Mouse (Mus musculus) left cerebral cortex, adult 8-10 months (tissue): ENCODE results near the gene Coq10a. TPM values are rescaled to one million over a fixed set of nuclear protein-coding genes. Genes with fewer than 3 reads are reported as not detected.
A peak's percentile ranks its signal among the peaks of the same experiment; 100 is the strongest.

Experiments used
- DNase-seq, 2 experiments: peaks; one replicate each; pipeline ENCODE4 v3.0.0; 2022; ENCODE audit warnings: low spot score in 2 of 2
- total RNA-seq, 4 experiments: library from RNA; stranded (reverse); gene quantifications; 2 replicates each; pipeline ENCODE4 v1.2.4; 2022

The Coq10a gene
- total RNA-seq: 10 to 100 TPM; 59.3 to 62.4 (median 61.5) TPM

GRCm38 (mm10) chr10:128368402-128369217, at the start of gene Coq10a:
Gene Coq10a, minus strand, starts transcription at chr10:128368997.
- DNase-seq: peak; percentile 87 to 96

DNA sequence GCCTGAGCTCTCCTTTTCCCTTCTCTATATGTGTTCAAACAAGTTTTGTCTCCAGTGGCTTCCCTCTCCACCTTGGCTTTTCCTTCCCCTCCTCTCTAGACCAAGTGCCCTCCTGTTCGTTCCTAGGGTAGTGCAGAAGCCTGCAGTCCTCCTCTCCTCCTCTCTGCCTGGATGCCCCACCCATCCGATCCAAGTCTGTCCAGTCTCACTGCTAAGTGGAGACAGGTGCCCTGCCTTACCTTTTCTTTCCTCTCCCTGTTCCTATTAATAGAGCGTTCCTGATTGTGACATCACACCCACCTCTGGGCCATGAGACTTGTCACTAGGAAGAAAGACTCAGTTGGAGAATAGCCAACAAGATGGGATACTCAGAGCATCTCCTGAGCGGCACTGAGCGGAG, 46.1 kb upstream of the Coq10a start:
- no peak for DNase-seq

GRCm38 (mm10) chr10:128413076-128413475, 44.3 kb upstream of the Coq10a start:
- no peak for DNase-seq

GRCm38 (mm10) chr10:128412558-128412957, 43.8 kb upstream of the Coq10a start:
- no peak for DNase-seq

DNA sequence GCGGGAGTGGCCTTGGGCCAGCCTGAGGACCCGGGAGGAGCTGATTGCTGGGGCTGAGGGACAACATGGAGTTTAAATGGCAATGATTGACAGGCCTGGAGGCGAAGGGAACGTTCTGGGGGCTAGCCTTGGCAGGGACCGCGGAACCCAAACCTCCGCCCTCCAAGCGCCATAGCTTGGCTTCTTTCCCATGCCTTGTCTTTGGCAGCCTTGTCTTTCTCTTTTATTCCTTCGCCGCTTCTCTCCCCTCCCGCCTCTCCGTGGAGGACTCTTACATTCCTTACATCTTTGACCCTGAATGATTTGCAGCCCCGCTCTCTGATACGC, 43.2 kb upstream of the Coq10a start:
- no peak for DNase-seq

- DNase-seq: peak; percentile 92 to 95
These were observed 42.6 kb upstream of the Coq10a start, which contains the start of the genes Nabp2 and Rnf41 for GRCm38 (mm10) chr10:128411211-128412054. Gene Nabp2, minus strand, starts transcription at chr10:128411492. Gene Rnf41, plus strand, starts transcription at chr10:128411657.

DNA sequence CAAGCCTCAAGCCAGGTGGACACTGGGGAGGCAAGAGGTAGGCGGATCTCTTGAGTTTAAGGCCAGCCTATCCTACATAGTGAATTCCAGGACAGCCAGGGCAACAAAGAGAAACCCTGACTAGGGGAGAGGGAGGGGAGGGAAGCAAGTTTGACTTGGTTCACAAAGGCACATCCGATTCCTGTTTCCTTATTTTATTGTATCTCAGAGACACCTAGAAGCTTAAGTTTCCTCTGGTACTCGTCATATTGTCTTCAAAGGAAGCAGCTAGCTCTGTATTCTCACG, 41.7 kb upstream of the Coq10a start:
- no peak for DNase-seq

- DNase-seq: peak; percentile 94 to 97
These were observed 41.1 kb upstream of the Coq10a start for GRCm38 (mm10) chr10:128409692-128410559.

GRCm38 (mm10) chr10:128408591-128409535, 40.1 kb upstream of the Coq10a start:
- DNase-seq: peak in 1 of 2 experiments; percentile 44

DNA sequence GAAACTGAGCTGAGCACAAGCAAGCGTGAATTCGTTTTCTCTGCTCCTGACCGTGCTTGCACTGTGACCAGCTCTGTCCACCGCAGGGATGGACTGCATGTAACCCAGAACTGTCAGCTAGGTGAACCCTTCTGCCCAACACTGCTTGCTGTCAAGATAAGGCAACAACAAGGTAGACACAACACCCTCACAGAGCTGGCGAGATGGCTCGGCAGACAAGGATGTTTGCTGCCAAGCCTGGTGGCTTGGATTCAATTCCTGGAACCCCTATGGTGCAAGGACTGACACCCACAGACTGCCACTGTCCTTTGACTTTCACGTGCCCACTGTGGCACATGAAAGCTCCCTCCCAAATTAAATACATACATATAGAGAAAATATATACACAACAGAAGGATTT, 35.1 kb upstream of the Coq10a start:
- no peak for DNase-seq

DNA sequence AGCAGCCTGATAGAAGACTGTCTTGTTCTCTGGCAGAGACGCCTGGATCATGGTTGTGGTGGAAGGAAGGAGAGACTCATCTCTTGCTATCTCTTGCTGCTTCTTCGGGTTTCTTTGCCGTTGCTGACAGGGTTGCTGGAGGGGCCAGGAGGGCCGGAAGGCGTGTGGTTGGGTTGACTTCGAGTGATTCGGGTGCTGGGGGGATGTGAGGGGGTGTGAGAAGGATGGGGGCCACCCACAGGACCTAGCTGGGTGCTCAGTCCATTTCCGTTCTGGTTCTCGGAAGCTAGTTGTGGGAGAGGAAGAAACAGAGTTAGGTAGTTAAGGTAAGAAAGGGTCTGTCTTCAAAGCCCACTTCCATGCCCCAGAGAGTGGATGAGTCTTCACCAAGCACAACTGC, 32.8 kb upstream of the Coq10a start:
- no peak for DNase-seq

GRCm38 (mm10) chr10:128401056-128401455, 32.3 kb upstream of the Coq10a start, which contains the start of gene Slc39a5:
Gene Slc39a5, minus strand, starts transcription at chr10:128401229.
- no peak for DNase-seq

DNA sequence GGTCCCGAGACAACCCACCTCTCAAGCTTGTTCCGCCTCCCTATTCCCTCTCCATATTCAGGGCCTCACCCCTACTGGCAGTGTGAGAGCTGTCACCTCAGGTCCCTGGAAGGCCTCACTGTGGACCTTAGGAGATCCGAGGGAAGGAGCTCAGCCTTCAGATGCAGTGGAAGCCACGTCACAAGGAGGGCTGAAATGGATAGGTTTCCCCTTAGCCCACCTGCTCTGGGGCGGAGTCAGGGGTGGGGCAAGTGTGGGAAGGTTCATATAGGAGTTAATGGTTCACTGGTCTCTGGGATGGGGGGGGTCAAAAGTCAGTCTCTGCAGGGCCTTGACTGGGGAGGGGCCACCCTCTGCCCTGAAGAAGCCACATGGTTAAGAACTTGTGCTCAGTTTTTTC, 31.5 kb upstream of the Coq10a start:
- no peak for DNase-seq

- DNase-seq: no peak
These were observed 28.7 kb upstream of the Coq10a start for GRCm38 (mm10) chr10:128397466-128397865.

DNA sequence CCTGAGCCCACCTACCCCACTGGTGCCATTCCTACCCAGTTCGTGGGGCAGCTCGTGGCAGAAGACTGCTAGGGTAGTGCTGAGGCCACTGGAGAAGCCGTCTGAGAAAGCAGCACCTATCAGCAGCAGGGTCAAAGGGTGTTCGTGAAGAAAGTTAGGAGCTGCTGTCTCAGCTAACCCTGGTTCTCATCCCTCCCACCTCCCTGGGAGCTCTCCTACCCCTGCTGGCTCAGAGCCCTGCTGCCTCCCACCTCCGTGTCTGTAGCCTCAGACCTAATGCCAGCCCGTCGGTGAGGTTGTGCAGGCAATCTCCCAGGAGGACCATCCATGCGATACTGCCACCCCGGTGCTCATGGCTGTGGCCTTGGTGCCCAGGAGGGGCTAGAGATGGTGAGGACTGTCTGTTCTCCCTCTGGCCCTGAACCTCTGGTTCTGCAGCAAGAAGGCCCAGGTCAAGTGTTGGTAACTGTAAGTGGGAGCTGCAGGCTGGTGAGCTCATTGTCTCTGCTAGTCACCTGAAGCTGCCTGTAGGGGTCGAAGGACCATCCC, 28.0 kb upstream of the Coq10a start:
- peak in 1 of 2 experiments; percentile 24 for DNase-seq

- no peak for DNase-seq
These were observed 27.3 kb upstream of the Coq10a start for GRCm38 (mm10) chr10:128396017-128396673.

DNA sequence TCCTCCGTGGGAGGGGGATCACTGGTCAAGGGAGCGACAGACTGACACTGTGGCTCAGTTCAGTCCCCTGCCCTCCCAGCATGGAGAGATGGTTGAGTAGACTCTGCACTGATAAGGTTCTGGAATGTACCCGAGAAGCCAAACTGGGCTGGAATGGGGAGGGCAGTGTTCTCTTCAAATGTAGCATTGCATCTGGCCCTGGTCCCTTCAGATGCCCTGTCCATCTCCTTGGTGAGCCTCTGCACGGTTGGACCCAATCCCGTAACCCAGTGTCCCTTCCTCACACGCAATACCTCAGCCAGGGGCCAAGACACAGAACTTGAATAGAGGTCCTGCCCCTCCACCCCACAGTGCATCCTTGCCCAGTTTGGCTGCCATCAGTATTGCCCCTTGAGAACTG, 23.1 kb upstream of the Coq10a start:
- no peak for DNase-seq

DNA sequence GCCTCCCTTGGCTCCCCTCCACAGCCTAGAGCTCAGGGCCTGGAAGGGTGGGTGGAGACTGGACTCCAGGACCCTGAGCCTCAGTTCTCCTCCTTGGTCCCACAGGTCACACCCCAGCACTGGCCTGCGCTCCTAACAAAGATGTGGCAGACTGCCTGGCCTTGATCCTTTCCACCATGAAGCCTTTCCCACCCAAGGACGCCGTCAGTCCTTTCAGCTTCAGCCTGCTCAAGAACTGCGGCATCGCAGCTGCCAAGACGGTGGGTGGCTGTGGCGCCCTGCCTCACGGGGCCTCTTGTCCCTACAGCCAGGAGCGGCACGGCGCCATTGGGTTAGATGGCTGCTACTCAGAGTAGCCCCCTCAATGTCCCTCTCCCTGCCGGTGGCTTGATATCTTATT, 21.6 kb upstream of the Coq10a start:
- DNase-seq: peak in 1 of 2 experiments; percentile 26

- DNase-seq: peak in 1 of 2 experiments; percentile 11
These were observed 20.8 kb upstream of the Coq10a start for GRCm38 (mm10) chr10:128389570-128389969.
